Mouse (Mus musculus): Measurements from ENCODE around the gene Tbc1d22a. TPM values are rescaled to one million over a fixed set of nuclear protein-coding genes. Genes with fewer than 3 reads are reported as not detected.

Tbc1d22a gene
- polyA plus RNA-seq, 1 experiment from 2014 or later, result 9.6 TPM

GRCm38 (mm10) chr15:86279059-86279974, 65.1 kb downstream of the Tbc1d22a start:
- Histone ChIP-seq H3K27ac (ENCODE audit: low read depth) (0 out of 2 replicates have a peak overlapping the region, but pooled peaks have one; percentile 35), H3K4me1 (replicated peaks; ENCODE audit: control insufficient read depth, insufficient read depth, low read length) (peaks cover 28% of the 10 kb centered on the region), H3K4me2 (ENCODE audit: low read length) (no peak overlapping the region), H3K36me3 (ENCODE audit: control insufficient read depth, insufficient read depth, low read length) (no peaks in the 10 kb centered on the region), H3K4me3 (ENCODE audit: low read depth, low read length) (no peak overlapping the region), H3K27me3 (replicated peaks; ENCODE audit: control insufficient read depth, insufficient read depth, low read length) (0 out of 2 replicates have a peak, but pooled peaks cover 4% of the 10 kb centered on the region), H3K9me3 (ENCODE audit: control insufficient read depth, low read length) (no peaks in the 10 kb centered on the region), H3K9ac (ENCODE audit: low read length) (no peak overlapping the region)
- ATAC-seq (replicated peaks; ENCODE audit: low FRiP score, low TSS enrichment, low read depth) (no peak), DNase-seq (ENCODE audit: low spot score) (no peak)
- 51% methylated on average over 14 of the region's 14 CpGs for WGBS

- H3K4me3 ChIP-seq (ENCODE audit: low read depth, low read length), result no peak overlapping the region
- ATAC-seq (replicated peaks; ENCODE audit: low FRiP score, low TSS enrichment, low read depth) (no peak), DNase-seq (ENCODE audit: low spot score) (no peak)
- peaks cover 28% of the 10 kb centered on the region for H3K4me1 ChIP-seq (replicated peaks; ENCODE audit: control insufficient read depth, insufficient read depth, low read length)
- H3K4me2 ChIP-seq (ENCODE audit: low read length), result no peak overlapping the region
- no peaks in the 10 kb centered on the region for H3K9me3 ChIP-seq (ENCODE audit: control insufficient read depth, low read length)
- WGBS, result 46% methylated on average over 4 of the region's 4 CpGs
- no peaks in the 10 kb centered on the region for H3K36me3 ChIP-seq (ENCODE audit: control insufficient read depth, insufficient read depth, low read length)
- H3K27me3 ChIP-seq (replicated peaks; ENCODE audit: control insufficient read depth, insufficient read depth, low read length), result 0 out of 2 replicates have a peak, but pooled peaks cover 4% of the 10 kb centered on the region
- H3K27ac ChIP-seq (ENCODE audit: low read depth), result no peak overlapping the region
- no peak overlapping the region for H3K9ac ChIP-seq (ENCODE audit: low read length)
Measured at GRCm38 (mm10) chr15:86280137-86280536, 65.9 kb downstream of the Tbc1d22a start.

DNA sequence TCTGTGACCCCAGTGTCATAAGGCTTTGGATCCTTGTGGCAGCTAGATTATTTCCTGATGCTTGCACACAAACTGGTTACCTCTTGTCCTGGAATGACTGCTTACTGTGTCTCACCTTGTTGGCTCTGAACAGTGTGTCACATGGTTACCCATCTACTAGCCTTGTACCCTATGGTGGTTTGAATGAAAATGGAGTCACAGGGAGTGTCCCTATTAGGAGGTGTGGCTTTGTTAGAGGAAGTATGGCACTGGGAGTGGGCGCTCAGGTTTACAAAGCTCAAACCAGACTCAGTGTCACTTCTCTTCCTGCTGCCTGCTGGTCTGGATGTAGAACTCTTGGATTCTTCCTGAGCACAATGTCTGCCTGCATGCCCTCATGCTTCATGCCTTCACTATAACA, 69.0 kb downstream of the Tbc1d22a start:
- Histone ChIP-seq H3K4me1 (replicated peaks; ENCODE audit: control insufficient read depth, insufficient read depth, low read length) (peaks cover 17% of the 10 kb centered on the region), H3K27me3 (replicated peaks; ENCODE audit: control insufficient read depth, insufficient read depth, low read length) (0 out of 2 replicates have a peak, but pooled peaks cover 4% of the 10 kb centered on the region), H3K9ac (ENCODE audit: low read length) (no peak overlapping the region), H3K27ac (ENCODE audit: low read depth) (no peak overlapping the region), H3K9me3 (ENCODE audit: control insufficient read depth, low read length) (no peaks in the 10 kb centered on the region), H3K4me3 (ENCODE audit: low read depth, low read length) (no peak overlapping the region), H3K4me2 (ENCODE audit: low read length) (no peak overlapping the region), H3K36me3 (ENCODE audit: control insufficient read depth, insufficient read depth, low read length) (no peaks in the 10 kb centered on the region)
- ATAC-seq (replicated peaks; ENCODE audit: low FRiP score, low TSS enrichment, low read depth) (no peak), DNase-seq (ENCODE audit: low spot score) (no peak)
- 100% methylated on average over 1 of the region's 1 CpGs for WGBS

- Histone ChIP-seq H3K27me3 (replicated peaks; ENCODE audit: control insufficient read depth, insufficient read depth, low read length) (0 out of 2 replicates have a peak, but pooled peaks cover 4% of the 10 kb centered on the region), H3K4me3 (ENCODE audit: low read depth, low read length) (no peak overlapping the region), H3K9me3 (ENCODE audit: control insufficient read depth, low read length) (no peaks in the 10 kb centered on the region), H3K27ac (ENCODE audit: low read depth) (no peak overlapping the region), H3K4me1 (replicated peaks; ENCODE audit: control insufficient read depth, insufficient read depth, low read length) (peaks cover 2% of the 10 kb centered on the region), H3K36me3 (ENCODE audit: control insufficient read depth, insufficient read depth, low read length) (no peaks in the 10 kb centered on the region), H3K9ac (ENCODE audit: low read length) (no peak overlapping the region), H3K4me2 (ENCODE audit: low read length) (no peak overlapping the region)
- ATAC-seq (replicated peaks; ENCODE audit: low FRiP score, low TSS enrichment, low read depth) (no peak), DNase-seq (ENCODE audit: low spot score) (no peak)
- WGBS, result 88% methylated on average over 2 of the region's 2 CpGs
Measured at GRCm38 (mm10) chr15:86285296-86285695, 71.0 kb downstream of the Tbc1d22a start.

- no peak overlapping the region for H3K9ac ChIP-seq (ENCODE audit: low read length)
- H3K4me1 ChIP-seq (replicated peaks; ENCODE audit: control insufficient read depth, insufficient read depth, low read length), result no peaks in the 10 kb centered on the region
- no peaks in the 10 kb centered on the region for H3K36me3 ChIP-seq (ENCODE audit: control insufficient read depth, insufficient read depth, low read length)
- H3K4me2 ChIP-seq (ENCODE audit: low read length), result no peak overlapping the region
- H3K9me3 ChIP-seq (ENCODE audit: control insufficient read depth, low read length), result no peaks in the 10 kb centered on the region
- 65% methylated on average over 3 of the region's 3 CpGs for WGBS
- no peak for DNase-seq (ENCODE audit: low spot score)
- no peak for ATAC-seq (replicated peaks; ENCODE audit: low FRiP score, low TSS enrichment, low read depth)
- no peak overlapping the region for H3K27ac ChIP-seq (ENCODE audit: low read depth)
- H3K4me3 ChIP-seq (ENCODE audit: low read depth, low read length), result no peak overlapping the region
- no peaks in the 10 kb centered on the region for H3K27me3 ChIP-seq (replicated peaks; ENCODE audit: control insufficient read depth, insufficient read depth, low read length)
Measured at GRCm38 (mm10) chr15:86290074-86290473, 75.8 kb downstream of the Tbc1d22a start.

GRCm38 (mm10) chr15:86292288-86292687, 78.0 kb downstream of the Tbc1d22a start:
- H3K4me1 ChIP-seq (replicated peaks; ENCODE audit: control insufficient read depth, insufficient read depth, low read length), result no peaks in the 10 kb centered on the region
- H3K4me2 ChIP-seq (ENCODE audit: low read length), result no peak overlapping the region
- no peak for DNase-seq (ENCODE audit: low spot score)
- H3K4me3 ChIP-seq (ENCODE audit: low read depth, low read length), result no peak overlapping the region
- ATAC-seq (replicated peaks; ENCODE audit: low FRiP score, low TSS enrichment, low read depth), result no peak
- no peak overlapping the region for H3K27ac ChIP-seq (ENCODE audit: low read depth)
- H3K27me3 ChIP-seq (replicated peaks; ENCODE audit: control insufficient read depth, insufficient read depth, low read length), result no peaks in the 10 kb centered on the region
- H3K9ac ChIP-seq (ENCODE audit: low read length), result no peak overlapping the region
- no peaks in the 10 kb centered on the region for H3K36me3 ChIP-seq (ENCODE audit: control insufficient read depth, insufficient read depth, low read length)
- H3K9me3 ChIP-seq (ENCODE audit: control insufficient read depth, low read length), result no peaks in the 10 kb centered on the region
- 89% methylated on average over 6 of the region's 6 CpGs for WGBS

DNA sequence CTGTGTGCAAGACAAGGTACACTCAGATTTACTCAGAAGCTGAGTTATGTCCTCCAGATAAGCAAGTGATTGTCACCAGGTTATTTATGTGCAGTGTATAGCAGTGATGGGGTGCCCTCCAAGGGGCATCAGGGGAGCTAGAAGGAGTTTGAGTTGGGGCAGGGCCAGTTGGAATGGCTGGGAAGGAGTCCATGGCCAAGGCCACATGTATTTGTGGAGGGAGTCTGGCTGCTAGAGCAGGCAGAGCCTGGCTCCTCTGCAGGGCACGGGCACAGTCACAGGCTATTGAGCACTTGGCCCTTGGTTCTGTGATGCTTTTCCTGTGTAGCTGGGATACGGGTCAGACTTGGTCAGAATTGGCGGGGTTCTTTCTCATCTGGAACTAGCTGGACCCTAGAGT, 80.2 kb downstream of the Tbc1d22a start:
- Histone ChIP-seq H3K9me3 (ENCODE audit: control insufficient read depth, low read length) (no peaks in the 10 kb centered on the region), H3K9ac (ENCODE audit: low read length) (no peak overlapping the region), H3K4me1 (replicated peaks; ENCODE audit: control insufficient read depth, insufficient read depth, low read length) (no peaks in the 10 kb centered on the region), H3K27ac (ENCODE audit: low read depth) (no peak overlapping the region), H3K27me3 (replicated peaks; ENCODE audit: control insufficient read depth, insufficient read depth, low read length) (no peaks in the 10 kb centered on the region), H3K4me3 (ENCODE audit: low read depth, low read length) (no peak overlapping the region), H3K4me2 (ENCODE audit: low read length) (no peak overlapping the region), H3K36me3 (ENCODE audit: control insufficient read depth, insufficient read depth, low read length) (no peaks in the 10 kb centered on the region)
- 91% methylated on average over 3 of the region's 3 CpGs for WGBS
- DNase-seq (ENCODE audit: low spot score), result no peak
- ATAC-seq (replicated peaks; ENCODE audit: low FRiP score, low TSS enrichment, low read depth), result no peak

GRCm38 (mm10) chr15:86295722-86296288, 81.5 kb downstream of the Tbc1d22a start:
- no peak for DNase-seq (ENCODE audit: low spot score)
- Histone ChIP-seq H3K36me3 (ENCODE audit: control insufficient read depth, insufficient read depth, low read length) (no peaks in the 10 kb centered on the region), H3K27ac (ENCODE audit: low read depth) (no peak overlapping the region), H3K4me3 (ENCODE audit: low read depth, low read length) (no peak overlapping the region), H3K9me3 (ENCODE audit: control insufficient read depth, low read length) (no peaks in the 10 kb centered on the region), H3K27me3 (replicated peaks; ENCODE audit: control insufficient read depth, insufficient read depth, low read length) (no peaks in the 10 kb centered on the region), H3K4me1 (replicated peaks; ENCODE audit: control insufficient read depth, insufficient read depth, low read length) (no peaks in the 10 kb centered on the region), H3K9ac (ENCODE audit: low read length) (no peak overlapping the region), H3K4me2 (ENCODE audit: low read length) (no peak overlapping the region)
- WGBS, result 73% methylated on average over 4 of the region's 4 CpGs
- ATAC-seq (replicated peaks; ENCODE audit: low FRiP score, low TSS enrichment, low read depth), result no peak
